Mouse (Mus musculus): ENCODE measurements around the gene Usp30. TPM values are rescaled to one million over a fixed set of nuclear protein-coding genes. Genes with fewer than 3 reads are reported as not detected.

The Usp30 gene
- polyA plus RNA-seq, 1 experiment from 2014 or later = 12.0 TPM

DNA sequence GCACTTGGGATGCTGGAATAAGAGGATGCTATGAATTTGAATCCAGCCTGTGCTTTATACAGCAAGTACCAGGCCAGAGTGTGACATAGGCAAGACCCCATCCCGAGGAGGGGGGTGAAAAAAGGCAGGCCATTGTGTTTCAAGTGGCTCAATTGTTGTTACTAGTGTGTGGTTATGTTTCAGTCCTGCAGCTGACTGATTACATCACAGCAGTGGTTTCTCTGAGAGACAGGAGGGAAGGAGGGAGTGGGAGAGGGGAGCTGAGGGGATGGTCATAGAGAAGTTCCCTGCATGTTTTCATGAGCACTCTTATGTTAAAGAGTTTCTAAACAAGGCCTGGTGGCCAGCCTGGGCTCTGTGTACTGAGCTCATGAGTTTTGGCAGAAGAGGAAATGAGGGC, 37.5 kb downstream of the Usp30 start:
- Histone ChIP-seq H3K36me3 (ENCODE audit: control insufficient read depth, insufficient read depth, low read length) (peaks cover 16% of the 10 kb centered on the region), H3K9me3 (ENCODE audit: control insufficient read depth, low read length) (no peaks in the 10 kb centered on the region), H3K9ac (ENCODE audit: low read length) (no peak overlapping the region), H3K4me3 (ENCODE audit: low read length) (no peak overlapping the region), H3K4me2 (ENCODE audit: low read depth, low read length) (no peak overlapping the region), H3K4me1 (replicated peaks; ENCODE audit: control insufficient read depth, insufficient read depth, low read length) (peaks cover 12% of the 10 kb centered on the region), H3K27me3 (ENCODE audit: control insufficient read depth, insufficient read depth, low read depth, low read length) (no peaks in the 10 kb centered on the region), H3K27ac (ENCODE audit: low read length) (no peak overlapping the region)
- ATAC-seq (ENCODE audit: low read depth) = no peak
- WGBS = 88% methylated on average over 1 of the region's 1 CpGs

DNA sequence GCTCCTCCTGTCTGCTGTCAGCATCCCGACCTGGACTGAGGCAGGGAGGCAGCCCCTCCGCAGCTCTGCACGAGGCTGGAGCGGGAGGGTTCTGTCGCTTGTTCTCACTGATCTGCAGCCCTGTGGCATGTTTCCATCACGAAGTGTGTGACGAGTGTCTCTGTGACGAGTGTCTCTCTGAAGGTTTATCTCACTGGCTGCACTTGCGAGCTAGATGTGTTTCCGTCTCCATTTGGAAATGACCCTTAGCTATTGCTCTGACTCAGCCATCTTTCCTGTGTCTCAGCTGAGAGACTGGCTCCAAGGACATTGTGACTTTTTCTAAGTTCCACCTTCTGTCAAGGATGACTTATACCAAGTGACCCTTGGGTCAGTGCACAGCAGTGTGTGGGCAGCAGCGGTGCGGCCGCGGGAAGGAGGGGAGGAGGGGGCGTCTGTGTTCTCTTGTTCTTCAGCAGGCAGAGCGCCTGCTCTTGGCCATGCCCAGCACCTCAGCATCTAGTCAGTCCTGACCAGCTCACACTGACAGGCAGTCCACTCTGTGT, 41.2 kb downstream of the Usp30 start:
- no peak overlapping the region for H3K27ac ChIP-seq (ENCODE audit: low read length)
- no peaks in the 10 kb centered on the region for H3K27me3 ChIP-seq (ENCODE audit: control insufficient read depth, insufficient read depth, low read depth, low read length)
- no peaks in the 10 kb centered on the region; the same call in 1 of the 2 replicates for H3K4me1 ChIP-seq (replicated peaks; ENCODE audit: control insufficient read depth, insufficient read depth, low read length)
- no peak overlapping the region for H3K4me3 ChIP-seq (ENCODE audit: low read length)
- H3K9ac ChIP-seq (ENCODE audit: low read length) = no peak overlapping the region
- H3K9me3 ChIP-seq (ENCODE audit: control insufficient read depth, low read length) = no peaks in the 10 kb centered on the region
- H3K36me3 ChIP-seq (ENCODE audit: control insufficient read depth, insufficient read depth, low read length) = peaks cover 44% of the 10 kb centered on the region
- no peak for ATAC-seq (ENCODE audit: low read depth)
- H3K4me2 ChIP-seq (ENCODE audit: low read depth, low read length) = no peak overlapping the region
- WGBS = 72% methylated on average over 16 of the region's 16 CpGs

DNA sequence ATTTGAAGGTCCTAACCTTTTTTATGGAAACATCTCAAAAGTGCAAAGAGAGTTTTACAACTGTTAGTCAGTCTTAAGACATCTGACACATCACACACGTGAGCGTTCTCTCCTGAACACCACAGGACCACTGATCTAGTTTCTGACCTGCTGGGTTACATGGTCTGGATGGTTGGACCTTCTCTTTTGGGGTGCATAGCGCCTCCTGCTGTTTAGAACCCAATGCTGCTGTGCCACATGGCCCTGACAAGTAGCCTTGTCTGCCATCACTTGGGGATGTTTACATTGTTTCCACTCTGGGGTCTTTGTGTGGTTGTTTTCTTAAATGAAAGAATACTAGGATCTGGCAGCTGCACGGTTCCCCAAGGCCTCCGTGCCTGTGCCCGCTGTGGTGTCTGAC, 48.1 kb downstream of the Usp30 start:
- H3K4me2 ChIP-seq (ENCODE audit: low read depth, low read length) = no peak overlapping the region
- WGBS = 75% methylated on average over 6 of the region's 6 CpGs
- H3K9me3 ChIP-seq (ENCODE audit: control insufficient read depth, low read length) = no peaks in the 10 kb centered on the region
- H3K9ac ChIP-seq (ENCODE audit: low read length) = no peak overlapping the region
- ATAC-seq (ENCODE audit: low read depth) = no peak
- no peak overlapping the region for H3K4me3 ChIP-seq (ENCODE audit: low read length)
- no peaks in the 10 kb centered on the region for H3K4me1 ChIP-seq (replicated peaks; ENCODE audit: control insufficient read depth, insufficient read depth, low read length)
- no peaks in the 10 kb centered on the region for H3K27me3 ChIP-seq (ENCODE audit: control insufficient read depth, insufficient read depth, low read depth, low read length)
- H3K36me3 ChIP-seq (ENCODE audit: control insufficient read depth, insufficient read depth, low read length) = peaks cover 32% of the 10 kb centered on the region
- no peak overlapping the region for H3K27ac ChIP-seq (ENCODE audit: low read length)

DNA sequence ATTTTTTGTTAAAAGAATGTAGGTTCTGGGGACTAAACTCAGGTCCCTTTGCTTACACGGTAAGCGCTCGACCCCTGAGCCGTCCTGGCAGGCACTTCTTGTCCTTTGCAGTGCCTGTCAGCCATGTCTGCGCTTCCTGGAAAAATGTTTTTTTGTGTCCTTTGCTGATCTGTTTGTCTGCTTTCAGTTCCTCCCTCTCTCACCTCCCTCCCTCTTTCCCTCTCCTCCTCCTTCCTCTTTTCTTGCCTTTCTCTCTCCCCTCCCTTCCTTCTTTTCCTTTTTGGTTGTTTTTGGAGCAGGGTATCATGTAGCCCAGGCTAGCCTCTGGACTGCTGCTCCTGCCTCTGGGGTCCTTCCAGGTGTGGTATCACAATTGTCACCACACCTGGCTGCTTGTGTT, 49.8 kb downstream of the Usp30 start:
- H3K36me3 ChIP-seq (ENCODE audit: control insufficient read depth, insufficient read depth, low read length) = peaks cover 15% of the 10 kb centered on the region
- no peak overlapping the region for H3K4me3 ChIP-seq (ENCODE audit: low read length)
- H3K9me3 ChIP-seq (ENCODE audit: control insufficient read depth, low read length) = no peaks in the 10 kb centered on the region
- no peak overlapping the region for H3K27ac ChIP-seq (ENCODE audit: low read length)
- no peak overlapping the region for H3K9ac ChIP-seq (ENCODE audit: low read length)
- 78% methylated on average over 5 of the region's 5 CpGs for WGBS
- no peaks in the 10 kb centered on the region for H3K4me1 ChIP-seq (replicated peaks; ENCODE audit: control insufficient read depth, insufficient read depth, low read length)
- no peak for ATAC-seq (ENCODE audit: low read depth)
- no peak overlapping the region for H3K4me2 ChIP-seq (ENCODE audit: low read depth, low read length)
- no peaks in the 10 kb centered on the region for H3K27me3 ChIP-seq (ENCODE audit: control insufficient read depth, insufficient read depth, low read depth, low read length)

DNA sequence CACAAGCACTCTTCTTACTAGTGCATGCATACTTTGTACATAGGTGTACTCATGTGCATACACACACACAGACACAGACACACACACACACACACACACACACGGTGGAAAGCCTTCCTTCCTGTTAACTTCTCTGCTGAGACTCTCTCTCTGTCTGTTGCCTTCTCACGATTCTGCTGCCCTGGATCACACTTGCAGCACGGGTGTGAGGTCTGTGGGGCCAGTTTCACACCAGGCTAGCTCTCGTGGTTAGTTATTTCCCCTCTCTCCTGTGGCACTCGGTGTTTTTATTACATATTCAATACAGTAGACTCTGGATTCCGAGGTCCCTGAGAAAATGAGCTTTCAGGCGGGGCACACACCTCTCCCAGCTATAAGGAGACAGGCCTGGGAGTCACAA, 51.3 kb downstream of the Usp30 start:
- H3K27me3 ChIP-seq (ENCODE audit: control insufficient read depth, insufficient read depth, low read depth, low read length) = no peaks in the 10 kb centered on the region
- H3K27ac ChIP-seq (ENCODE audit: low read length) = no peak overlapping the region
- H3K36me3 ChIP-seq (ENCODE audit: control insufficient read depth, insufficient read depth, low read length) = peaks cover 21% of the 10 kb centered on the region
- H3K9me3 ChIP-seq (ENCODE audit: control insufficient read depth, low read length) = no peaks in the 10 kb centered on the region
- no peaks in the 10 kb centered on the region for H3K4me1 ChIP-seq (replicated peaks; ENCODE audit: control insufficient read depth, insufficient read depth, low read length)
- no peak overlapping the region for H3K4me3 ChIP-seq (ENCODE audit: low read length)
- H3K9ac ChIP-seq (ENCODE audit: low read length) = no peak overlapping the region
- WGBS = 78% methylated on average over 7 of the region's 7 CpGs
- H3K4me2 ChIP-seq (ENCODE audit: low read depth, low read length) = no peak overlapping the region
- no peak for ATAC-seq (ENCODE audit: low read depth)

DNA sequence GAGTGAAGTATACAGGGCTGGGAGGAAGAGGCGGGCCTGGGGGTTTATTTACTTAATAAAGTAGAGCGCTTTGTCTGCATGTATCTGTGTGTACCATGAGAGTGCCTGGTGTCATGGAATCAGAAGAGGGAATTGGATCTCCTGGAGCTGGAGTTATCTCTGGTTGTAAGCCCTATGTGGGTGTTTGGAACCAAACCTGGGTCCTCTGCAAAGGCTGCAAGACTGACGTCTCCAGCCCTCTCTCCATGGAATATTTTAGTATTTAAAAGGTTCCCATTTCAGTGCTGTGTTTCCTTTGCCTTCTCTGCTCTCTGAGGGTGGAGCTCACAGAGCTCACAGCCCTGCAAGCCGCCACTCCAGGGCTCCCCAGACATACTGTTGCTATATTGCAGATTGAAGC, 54.5 kb downstream of the Usp30 start:
- no peaks in the 10 kb centered on the region for H3K9me3 ChIP-seq (ENCODE audit: control insufficient read depth, low read length)
- no peak overlapping the region for H3K9ac ChIP-seq (ENCODE audit: low read length)
- no peaks in the 10 kb centered on the region for H3K4me1 ChIP-seq (replicated peaks; ENCODE audit: control insufficient read depth, insufficient read depth, low read length)
- H3K27me3 ChIP-seq (ENCODE audit: control insufficient read depth, insufficient read depth, low read depth, low read length) = no peaks in the 10 kb centered on the region
- WGBS = 78% methylated on average over 4 of the region's 4 CpGs
- H3K4me3 ChIP-seq (ENCODE audit: low read length) = no peak overlapping the region
- ATAC-seq (ENCODE audit: low read depth) = no peak
- no peak overlapping the region for H3K27ac ChIP-seq (ENCODE audit: low read length)
- H3K36me3 ChIP-seq (ENCODE audit: control insufficient read depth, insufficient read depth, low read length) = peaks cover 32% of the 10 kb centered on the region
- no peak overlapping the region for H3K4me2 ChIP-seq (ENCODE audit: low read depth, low read length)

DNA sequence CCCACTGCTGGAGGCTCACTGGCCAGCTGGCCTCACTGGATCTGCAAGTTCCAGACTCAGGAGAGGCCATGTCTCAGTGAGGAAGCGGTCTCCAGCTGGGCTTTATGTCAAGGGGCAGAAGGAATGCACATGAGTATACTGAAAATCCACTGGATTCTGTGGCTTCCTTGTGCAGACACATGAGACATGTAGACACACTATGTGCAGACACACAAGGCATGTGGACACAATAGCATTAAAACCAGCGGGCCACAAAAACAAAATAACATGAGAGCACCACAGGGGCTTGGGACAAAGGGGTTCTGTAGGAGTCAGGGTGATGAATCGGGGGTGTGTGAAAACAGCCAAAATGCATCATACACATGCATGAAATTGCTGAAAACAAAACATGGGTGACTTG, 60.7 kb downstream of the Usp30 start:
- Histone ChIP-seq H3K4me2 (ENCODE audit: low read depth, low read length) (no peak overlapping the region), H3K4me3 (ENCODE audit: low read length) (no peak overlapping the region), H3K4me1 (replicated peaks; ENCODE audit: control insufficient read depth, insufficient read depth, low read length) (peaks cover 5% of the 10 kb centered on the region; the same call in 1 of the 2 replicates), H3K9me3 (ENCODE audit: control insufficient read depth, low read length) (no peaks in the 10 kb centered on the region), H3K36me3 (ENCODE audit: control insufficient read depth, insufficient read depth, low read length) (peaks cover 20% of the 10 kb centered on the region), H3K27ac (ENCODE audit: low read length) (no peak overlapping the region), H3K27me3 (ENCODE audit: control insufficient read depth, insufficient read depth, low read depth, low read length) (no peaks in the 10 kb centered on the region), H3K9ac (ENCODE audit: low read length) (no peak overlapping the region)
- 91% methylated on average over 3 of the region's 3 CpGs for WGBS
- ATAC-seq (ENCODE audit: low read depth) = no peak

DNA sequence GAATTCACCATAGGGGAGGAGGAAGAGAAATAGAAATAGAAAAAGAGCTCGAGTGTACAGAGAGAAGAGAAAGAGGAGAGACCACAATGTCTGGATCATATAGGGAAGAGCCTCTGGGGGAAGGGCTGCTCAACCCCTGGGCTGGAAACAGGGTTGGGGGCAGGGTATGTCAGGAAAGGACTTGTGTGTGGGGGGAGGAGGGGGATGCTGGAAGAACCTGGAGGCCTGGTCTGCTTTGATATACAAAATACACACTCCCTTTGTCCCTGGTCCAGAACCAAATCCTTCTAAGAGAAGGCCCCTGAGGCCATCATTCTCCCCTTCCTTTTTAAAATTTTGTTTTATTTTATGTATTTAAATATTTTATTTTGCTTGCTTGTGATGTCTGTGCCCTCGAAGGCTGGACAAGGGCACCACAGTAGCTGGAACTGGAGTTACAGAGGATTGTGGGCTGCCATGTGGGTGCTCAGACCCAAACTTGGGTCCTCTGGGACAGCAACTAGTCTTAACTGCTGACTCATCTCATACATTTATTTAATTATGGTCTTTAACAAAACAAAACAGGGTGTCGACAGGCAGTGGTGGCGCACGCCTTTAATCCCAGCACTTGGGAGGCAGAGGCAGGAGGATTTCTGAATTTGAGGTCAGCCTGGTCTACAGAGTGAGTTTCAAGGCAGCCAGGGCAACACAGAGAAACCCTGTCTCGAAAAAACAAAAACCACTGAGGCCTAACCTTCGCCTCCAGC, 61.4 kb downstream of the Usp30 start:
- H3K27me3 ChIP-seq (ENCODE audit: control insufficient read depth, insufficient read depth, low read depth, low read length) = no peaks in the 10 kb centered on the region
- no peak overlapping the region for H3K27ac ChIP-seq (ENCODE audit: low read length)
- peaks cover 17% of the 10 kb centered on the region for H3K36me3 ChIP-seq (ENCODE audit: control insufficient read depth, insufficient read depth, low read length)
- H3K4me2 ChIP-seq (ENCODE audit: low read depth, low read length) = peak overlapping the region; percentile 96
- 87% methylated on average over 7 of the region's 7 CpGs for WGBS
- H3K4me3 ChIP-seq (ENCODE audit: low read length) = peak overlapping the region; percentile 71
- peaks cover 6% of the 10 kb centered on the region for H3K4me1 ChIP-seq (replicated peaks; ENCODE audit: control insufficient read depth, insufficient read depth, low read length)
- ATAC-seq (ENCODE audit: low read depth) = no peak
- H3K9me3 ChIP-seq (ENCODE audit: control insufficient read depth, low read length) = no peaks in the 10 kb centered on the region
- no peak overlapping the region for H3K9ac ChIP-seq (ENCODE audit: low read length)

DNA sequence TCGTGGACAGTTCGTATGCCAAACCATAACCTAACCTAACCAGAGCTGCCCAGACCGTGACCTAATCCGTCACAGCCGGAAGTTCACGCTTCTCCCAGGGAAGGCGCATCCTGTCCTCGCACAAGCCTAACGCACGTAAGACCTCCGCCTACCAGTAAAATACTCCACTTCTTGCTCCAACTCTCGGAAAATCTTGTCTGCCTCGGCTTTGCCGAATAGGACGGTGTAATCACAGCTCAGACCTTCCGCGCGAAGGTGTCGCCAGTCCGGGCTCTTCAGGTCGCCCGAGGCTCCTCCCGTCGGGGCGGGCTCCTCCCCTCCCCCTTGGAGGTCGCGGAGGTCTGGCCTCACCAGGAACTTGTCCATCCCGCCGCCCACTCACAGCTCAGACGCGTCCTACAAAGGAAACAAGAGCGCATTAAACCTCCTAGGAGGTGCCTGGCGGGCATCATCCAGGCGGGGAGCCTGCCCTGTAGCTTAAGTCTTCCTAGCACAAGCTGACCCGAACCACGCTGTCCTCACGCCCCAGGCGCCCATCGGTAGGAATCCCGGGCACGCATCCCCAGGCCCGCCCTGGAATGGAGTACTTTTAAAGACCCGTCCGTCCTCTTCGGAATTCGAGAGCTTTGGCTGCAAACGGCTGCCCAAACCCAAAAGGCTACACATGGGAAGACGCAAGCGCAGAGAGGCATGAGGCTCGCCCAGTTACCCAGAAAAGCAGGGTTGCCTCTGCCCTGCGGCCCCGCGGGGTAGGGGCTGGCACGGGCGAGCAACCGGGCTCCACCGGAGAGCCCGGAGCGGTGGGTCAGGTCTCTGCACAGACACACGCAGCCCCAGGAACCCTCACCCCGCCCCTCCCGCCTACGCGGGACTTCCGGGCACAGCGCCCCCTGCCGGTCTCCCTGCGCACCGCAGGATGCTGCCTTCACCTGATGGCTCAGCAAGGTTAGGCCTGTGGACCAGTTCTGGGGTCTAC, 62.4 kb downstream of the Usp30 start, which contains the start of gene Alkbh2:
Alkbh2 (minus strand) TSS at position 845 of the 976 bp plus-strand sequence.
- H3K27me3 ChIP-seq (ENCODE audit: control insufficient read depth, insufficient read depth, low read depth, low read length) = no peaks in the 10 kb centered on the region
- H3K4me2 ChIP-seq (ENCODE audit: low read depth, low read length) = peak within 1 kb of the TSS; percentile 96
- H3K9ac ChIP-seq (ENCODE audit: low read length) = peak within 1 kb of the TSS; percentile 80
- peaks cover 14% of the 10 kb centered on the region for H3K4me1 ChIP-seq (replicated peaks; ENCODE audit: control insufficient read depth, insufficient read depth, low read length)
- H3K9me3 ChIP-seq (ENCODE audit: control insufficient read depth, low read length) = no peaks in the 10 kb centered on the region
- peaks cover 10% of the 10 kb centered on the region for H3K36me3 ChIP-seq (ENCODE audit: control insufficient read depth, insufficient read depth, low read length)
- H3K27ac ChIP-seq (ENCODE audit: low read length) = peak within 1 kb of the TSS; percentile 80
- H3K4me3 ChIP-seq (ENCODE audit: low read length) = peak within 1 kb of the TSS; percentile 71
- under 1% methylated on average over 68 of the region's 69 CpGs for WGBS
- peak; percentile 21 for ATAC-seq (ENCODE audit: low read depth)
